Mouse (Mus musculus) spleen, adult 2 months (tissue): Measurements from ENCODE around the gene Gng7.

Source experiments
- CTCF ChIP-seq: fragments of 200-500 bp; IDR thresholded peaks from 2 replicates; pipeline ENCODE4 v1.5.1; 2011; ENCODE audit warnings: mild to moderate bottlenecking, inconsistent platforms; ENCODE audit not compliant: insufficient read depth, insufficient read length, insufficient replicate concordance; ENCODE audit errors: extremely low read depth
- POLR2A ChIP-seq: fragments of 200-500 bp; IDR thresholded peaks from 2 replicates; pipeline ENCODE4 v1.6.1; 2011; ENCODE audit warnings: low read depth, low read length, inconsistent platforms

- no peak for TF ChIP-seq CTCF
- no peak for TF ChIP-seq POLR2A
Observed at GRCm38 (mm10) chr10:80956385-80956784, 58.4 kb downstream of the Gng7 start.
